Mouse (Mus musculus) G1E (cell line): ENCODE data around the gene Rdh16f2. TPM values are rescaled to one million over a fixed set of nuclear protein-coding genes. Genes with fewer than 3 reads are reported as not detected.
"Not testable (repeated sequence)": the region's sequence is repeated elsewhere in the genome, so short reads cannot be mapped to it uniquely, and the experiment has no call there.

Source experiments
- ATAC-seq: 2 replicates; pipeline ENCODE4 v1.8.0; 2016; ENCODE audit warnings: mild to moderate bottlenecking; ENCODE audit not compliant: insufficient number of reproducible peaks, poor library complexity, low FRiP score, severe bottlenecking; ENCODE audit errors: extremely low read depth
- DNase-seq: peaks from one replicate; pipeline ENCODE4 v3.0.0; 2012; ENCODE audit warnings: low spot score
- H3K27me3 ChIP-seq: 2 replicates; pipeline ENCODE4 v1.6.1; 2012; ENCODE audit warnings: mild to moderate bottlenecking, low read length, inconsistent platforms; ENCODE audit not compliant: insufficient read depth
- H3K36me3 ChIP-seq: replicated peaks from 2 replicates; pipeline ENCODE3; 2012; ENCODE audit warnings: mild to moderate bottlenecking, inconsistent platforms
- H3K4me1 ChIP-seq: 2 replicates; pipeline ENCODE4 v1.6.1; 2012; ENCODE audit warnings: low read depth, low read length, inconsistent platforms, mixed read lengths; ENCODE audit not compliant: insufficient read depth
- H3K4me3 ChIP-seq: 2 replicates; pipeline ENCODE4 v1.5.1; 2012; ENCODE audit warnings: low read depth, mild to moderate bottlenecking, inconsistent platforms, low read length, moderate library complexity, mixed read lengths
- H3K9me3 ChIP-seq: replicated peaks from 2 replicates; pipeline ENCODE4 v1.6.1; 2012; ENCODE audit warnings: inconsistent platforms
- CTCF ChIP-seq: IDR thresholded peaks from 2 replicates; pipeline ENCODE4 v1.5.1; 2012; ENCODE audit warnings: low read depth, low read length, inconsistent platforms, mixed read lengths
- GATA1 ChIP-seq: IDR thresholded peaks from 2 replicates; pipeline ENCODE4 v1.6.1; 2012; ENCODE audit warnings: borderline replicate concordance, low read length, inconsistent platforms, mixed read lengths
- GATA2 ChIP-seq: IDR thresholded peaks from 2 replicates; pipeline ENCODE4 v1.6.1; 2012; ENCODE audit warnings: low read depth, low read length, inconsistent platforms, borderline replicate concordance
- POLR2AphosphoS5 ChIP-seq: IDR thresholded peaks from 2 replicates; pipeline ENCODE4 v1.6.1; 2012; ENCODE audit warnings: low read depth, low read length, inconsistent platforms; ENCODE audit not compliant: insufficient replicate concordance
- TAL1 ChIP-seq: conservative IDR thresholded peaks from 2 replicates; pipeline ENCODE4 v1.6.1; 2012; ENCODE audit warnings: low read depth, low read length, inconsistent platforms, mixed read lengths
- polyA plus RNA-seq: library from polyadenylated mRNA; stranded (reverse); fragments of >175 nt; gene quantifications from 2 replicates; pipeline ENCODE4 v1.2.3, GENCODE M21; 2012
- total RNA-seq, 2 experiments: library from RNA; stranded (forward) in 1 of 2; stranded (reverse) in 1 of 2; fragments of 200-1000 nt in 1 of 2; fragments of >200 nt in 1 of 2; fragmentation: Nextera tagmentation in 1 of 2; gene quantifications; 2 replicates each; pipeline ENCODE4 v1.2.3; 2014 to 2017

The Rdh16f2 gene
- total and polyA plus RNA-seq, 3 experiments: 0.07 to 0.87 TPM; not detected in 1

- Histone ChIP-seq H3K4me1 (no peaks in the 10 kb centered on the region), H3K4me3 (no peak overlapping the region), H3K27me3 (peaks cover 38% of the 10 kb centered on the region), H3K36me3 (no peaks in the 10 kb centered on the region), H3K9me3 (no peaks in the 10 kb centered on the region)
- DNase-seq (no peak), ATAC-seq (no peak)
- no peak for TF ChIP-seq POLR2AphosphoS5
- TF ChIP-seq CTCF: no peak
- TF ChIP-seq TAL1: no peak
- no peak for TF ChIP-seq GATA2
- no peak for TF ChIP-seq GATA1
Measured at GRCm38 (mm10) chr10:127899783-127900182, 33.5 kb downstream of the Rdh16f2 start.

DNA sequence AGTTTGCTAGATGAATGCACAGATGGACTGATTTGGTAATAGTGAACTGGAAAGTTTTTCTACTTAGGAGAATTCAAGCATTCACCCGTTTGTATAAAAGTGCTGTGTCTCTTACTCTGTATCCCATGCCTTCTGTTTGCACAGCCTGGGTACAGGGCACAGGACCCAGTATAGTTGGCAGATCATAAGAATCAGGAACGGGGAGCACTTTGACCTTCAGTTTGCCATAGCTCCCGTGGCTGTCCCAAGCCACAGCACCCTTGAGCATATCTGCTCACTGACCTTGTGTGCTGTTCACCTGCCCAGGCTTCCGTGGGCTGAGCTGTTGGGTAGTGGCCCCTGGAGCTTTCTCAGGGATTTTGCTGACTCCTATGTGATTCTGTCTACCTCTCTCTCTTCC lies 35.5 kb downstream of the Rdh16f2 start:
- H3K9me3 ChIP-seq: no peaks in the 10 kb centered on the region
- H3K36me3 ChIP-seq: no peaks in the 10 kb centered on the region
- no peak for DNase-seq
- no peak overlapping the region for H3K4me3 ChIP-seq
- ATAC-seq: no peak
- no peak for TF ChIP-seq CTCF
- no peak for TF ChIP-seq TAL1
- H3K4me1 ChIP-seq: no peaks in the 10 kb centered on the region
- peaks cover 30% of the 10 kb centered on the region for H3K27me3 ChIP-seq

GRCm38 (mm10) chr10:127903116-127903515 lies 36.8 kb downstream of the Rdh16f2 start:
- H3K4me1 ChIP-seq: no peaks in the 10 kb centered on the region
- no peaks in the 10 kb centered on the region for H3K36me3 ChIP-seq
- H3K27me3 ChIP-seq: peaks cover 25% of the 10 kb centered on the region
- no peak for ATAC-seq
- H3K9me3 ChIP-seq: no peaks in the 10 kb centered on the region
- no peak overlapping the region for H3K4me3 ChIP-seq
- TF ChIP-seq POLR2AphosphoS5: no peak
- TF ChIP-seq GATA2: no peak
- no peak for TF ChIP-seq GATA1
- no peak for TF ChIP-seq TAL1
- no peak for TF ChIP-seq CTCF
- no peak for DNase-seq

GRCm38 (mm10) chr10:127904718-127905446 lies 38.6 kb downstream of the Rdh16f2 start:
- DNase-seq: no peak
- TF ChIP-seq POLR2AphosphoS5 (no peak), GATA2 (no peak)
- Histone ChIP-seq H3K36me3 (no peaks in the 10 kb centered on the region), H3K4me1 (no peaks in the 10 kb centered on the region), H3K4me3 (no peak overlapping the region), H3K9me3 (no peaks in the 10 kb centered on the region), H3K27me3 (peaks cover 15% of the 10 kb centered on the region)
- no peak for ATAC-seq

DNA sequence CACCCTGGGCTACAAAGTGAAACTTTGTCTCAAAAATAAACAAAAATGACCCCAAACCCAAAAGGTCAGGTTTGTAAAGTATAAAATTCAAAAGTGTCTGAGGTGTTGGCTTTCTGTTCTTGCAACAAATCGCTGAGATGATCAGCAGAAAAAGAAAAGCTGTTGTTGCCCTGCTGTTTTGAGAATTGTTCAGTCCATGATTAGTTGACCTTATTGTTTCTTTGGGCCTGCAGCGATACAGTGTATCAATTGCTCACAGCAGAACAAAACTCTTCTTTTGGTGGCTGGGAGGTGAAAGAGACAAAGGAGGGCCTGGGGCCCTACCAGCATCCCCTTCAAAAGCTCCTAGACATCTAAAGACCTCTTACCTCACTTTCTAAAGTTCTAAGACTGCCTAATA lies 39.9 kb downstream of the Rdh16f2 start:
- H3K36me3 ChIP-seq: no peaks in the 10 kb centered on the region
- H3K27me3 ChIP-seq: peaks cover 9% of the 10 kb centered on the region; the same call in 1 of the 2 replicates
- no peak for ATAC-seq
- no peak for DNase-seq
- H3K9me3 ChIP-seq: no peaks in the 10 kb centered on the region
- no peaks in the 10 kb centered on the region for H3K4me1 ChIP-seq
- TF ChIP-seq POLR2AphosphoS5 (no peak), TAL1 (no peak), CTCF (no peak), GATA1 (no peak), GATA2 (no peak)
- H3K4me3 ChIP-seq: no peak overlapping the region

- Histone ChIP-seq H3K4me1 (no peaks in the 10 kb centered on the region), H3K9me3 (no peaks in the 10 kb centered on the region), H3K27me3 (peaks cover 3% of the 10 kb centered on the region; the same call in 1 of the 2 replicates), H3K36me3 (no peaks in the 10 kb centered on the region), H3K4me3 (no peak overlapping the region)
- no peak for DNase-seq
- no peak for ATAC-seq
- TF ChIP-seq GATA1: no peak
- no peak for TF ChIP-seq CTCF
- no peak for TF ChIP-seq GATA2
- no peak for TF ChIP-seq POLR2AphosphoS5
- no peak for TF ChIP-seq TAL1
Measured at GRCm38 (mm10) chr10:127907386-127907951, 41.2 kb downstream of the Rdh16f2 start.

DNA sequence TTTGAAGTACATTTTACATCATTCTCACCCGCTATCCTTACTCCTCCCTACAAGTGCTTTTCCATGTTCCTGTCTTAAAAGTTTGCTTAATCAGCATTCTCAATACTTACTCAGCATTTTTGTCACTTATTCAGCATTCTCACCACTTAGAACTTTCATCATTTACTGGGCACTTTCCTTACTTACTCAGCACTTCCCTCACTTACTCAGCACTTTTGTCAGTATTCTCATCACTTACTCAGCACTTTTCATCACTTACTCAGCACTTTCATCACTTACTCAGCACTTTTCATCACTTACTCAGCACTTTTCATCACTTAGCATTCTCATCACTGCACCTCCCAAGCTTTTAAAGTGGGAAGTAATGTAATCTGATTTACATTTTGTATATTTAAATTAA lies 49.3 kb downstream of the Rdh16f2 start:
- ATAC-seq: no peak
- no peak for TF ChIP-seq POLR2AphosphoS5
- TF ChIP-seq CTCF: no peak
- TF ChIP-seq GATA2: no peak
- TF ChIP-seq TAL1: no peak
- no peak for TF ChIP-seq GATA1
- Histone ChIP-seq H3K36me3 (no peaks in the 10 kb centered on the region), H3K4me3 (no peak overlapping the region), H3K27me3 (peaks cover 3% of the 10 kb centered on the region; the same call in 1 of the 2 replicates), H3K9me3 (no peaks in the 10 kb centered on the region), H3K4me1 (peaks cover 6% of the 10 kb centered on the region)
- no peak for DNase-seq

GRCm38 (mm10) chr10:127917183-127917582 lies 50.9 kb downstream of the Rdh16f2 start:
- H3K4me3 ChIP-seq: not testable (repeated sequence)

More at GRCm38 (mm10) chr10:127917183-127917582, 50.9 kb downstream of the Rdh16f2 start:
- ATAC-seq, H3K27me3 ChIP-seq, H3K36me3 ChIP-seq, H3K4me1 ChIP-seq, DNase-seq, H3K9me3 ChIP-seq: not testable (repeated sequence)
